Mouse (Mus musculus) ES-E14 (cell line): ENCODE measurements around the gene Cbx3. TPM values are rescaled to one million over a fixed set of nuclear protein-coding genes. Genes with fewer than 3 reads are reported as not detected.

Source experiments
- DNase-seq: peaks from one replicate; pipeline ENCODE4 v3.0.0-alpha.2; 2013; ENCODE audit warnings: low read depth, low spot score
- H3K27ac ChIP-seq: 2 replicates; pipeline ENCODE4 v1.5.1; 2012; ENCODE audit warnings: low read depth, mild to moderate bottlenecking, low read length, moderate library complexity, mixed read lengths; ENCODE audit not compliant: poor library complexity, insufficient read depth, severe bottlenecking
- H3K36me3 ChIP-seq: 2 replicates; pipeline ENCODE4 v1.6.1; 2012; ENCODE audit warnings: mild to moderate bottlenecking, low read length, moderate library complexity, mixed read lengths; ENCODE audit not compliant: control insufficient read depth, poor library complexity, insufficient read depth, severe bottlenecking
- H3K4me1 ChIP-seq, 2 experiments: fragments of 150-350 bp in 1 of 2; sonication (generic) in 1 of 2; 2 replicates each; pipeline ENCODE4 v1.6.1; 2012; ENCODE audit warnings: low read length in 2 of 2, mild to moderate bottlenecking in 1 of 2, mixed read lengths in 1 of 2; ENCODE audit not compliant: control insufficient read depth in 2 of 2, insufficient read depth in 2 of 2, poor library complexity in 1 of 2
- H3K4me3 ChIP-seq, 2 experiments: fragments of 150-350 bp in 1 of 2; sonication (generic) in 1 of 2; 2 replicates each; pipeline ENCODE4 v1.5.1; 2012; ENCODE audit warnings: low read length in 2 of 2, low read depth in 1 of 2, mild to moderate bottlenecking in 1 of 2, mixed read lengths in 1 of 2; ENCODE audit not compliant: insufficient read depth in 1 of 2, poor library complexity in 1 of 2, severe bottlenecking in 1 of 2
- H3K9ac ChIP-seq: 2 replicates; pipeline ENCODE4 v1.6.1; 2012; ENCODE audit warnings: low read depth, mild to moderate bottlenecking, low read length, mixed read lengths; ENCODE audit not compliant: poor library complexity, insufficient read depth, severe bottlenecking
- H3K9me3 ChIP-seq: fragments of 150-350 bp; sonication (generic); 2 replicates; pipeline ENCODE4 v1.6.1; 2012; ENCODE audit warnings: low read depth, mild to moderate bottlenecking, low read length; ENCODE audit not compliant: control insufficient read depth, insufficient read depth
- CHD2 ChIP-seq: IDR thresholded peaks from 2 replicates; pipeline ENCODE4 v1.6.1; 2014; ENCODE audit warnings: mild to moderate bottlenecking, low read depth, low read length, inconsistent platforms
- HCFC1 ChIP-seq: IDR thresholded peaks from 2 replicates; pipeline ENCODE4 v1.6.1; 2012; ENCODE audit warnings: low read length, inconsistent platforms, borderline replicate concordance; ENCODE audit not compliant: insufficient read depth
- MAFK ChIP-seq: IDR thresholded peaks from 2 replicates; pipeline ENCODE4 v1.6.1; 2014; ENCODE audit warnings: mild to moderate bottlenecking, low read depth, low read length, inconsistent platforms; ENCODE audit not compliant: insufficient read depth
- ZC3H11A ChIP-seq: IDR thresholded peaks from 2 replicates; pipeline ENCODE4 v1.6.1; 2012; ENCODE audit warnings: low read depth, mild to moderate bottlenecking, inconsistent platforms, low read length, borderline replicate concordance
- ZNF384 ChIP-seq: IDR thresholded peaks from 2 replicates; pipeline ENCODE4 v1.6.1; 2012; ENCODE audit warnings: low read depth, low read length, inconsistent platforms
- in situ Hi-C, 2 experiments: fragments of 600-800 bp; cut with MboI; formaldehyde crosslinking; loops; one replicate each; pipeline ENCODE4 v1.15.1; 2025; ENCODE audit warnings: low sequenced_read_pairs in 2 of 2, inconsistent platforms in 1 of 2; ENCODE audit not compliant: unreplicated experiment in 2 of 2
- total RNA-seq: library from RNA; depleted of rRNA; stranded (reverse); fragments of 300-350 nt; gene quantifications from 2 replicates; pipeline ENCODE4 v1.2.3, GENCODE M21; 2012

Gene Cbx3
- total RNA-seq, 1 experiment: 177 TPM

DNA sequence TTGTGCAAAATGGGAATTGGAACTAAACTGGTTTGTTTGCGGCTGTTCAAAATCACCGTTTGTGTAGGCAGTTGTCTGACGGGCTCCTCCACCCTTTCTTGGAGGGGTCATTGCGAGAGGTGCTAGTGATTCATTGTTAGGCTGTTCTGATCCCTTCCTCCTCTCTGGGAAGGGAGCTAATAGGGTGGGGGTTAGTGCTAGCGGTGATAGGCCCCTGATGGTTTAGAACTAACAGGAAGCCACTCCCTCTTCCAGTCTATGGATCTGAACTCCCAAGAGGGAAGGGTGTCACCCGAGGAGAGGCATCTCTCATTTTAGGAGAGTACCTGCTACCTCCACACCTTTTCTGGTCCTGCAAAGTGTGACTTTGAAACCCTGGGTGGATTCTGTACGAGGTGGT is 35.9 kb upstream of the Cbx3 start:
- H3K4me1 ChIP-seq: peaks cover 4 to 6% of the 10 kb centered on the region in 2 experiments; a peak in 2 of 4 replicates
- no peaks in the 10 kb centered on the region for H3K36me3 ChIP-seq
- in situ Hi-C loops: no loop called here
- H3K27ac ChIP-seq: no peak overlapping the region
- TF ChIP-seq ZNF384 (no peak), MAFK (no peak), CHD2 (no peak), ZC3H11A (no peak), HCFC1 (no peak)
- H3K9me3 ChIP-seq: no peaks in the 10 kb centered on the region
- H3K4me3 ChIP-seq: no peak overlapping the region; a peak in 1 of 4 replicates
- DNase-seq: no peak
- no peak overlapping the region for H3K9ac ChIP-seq

DNA sequence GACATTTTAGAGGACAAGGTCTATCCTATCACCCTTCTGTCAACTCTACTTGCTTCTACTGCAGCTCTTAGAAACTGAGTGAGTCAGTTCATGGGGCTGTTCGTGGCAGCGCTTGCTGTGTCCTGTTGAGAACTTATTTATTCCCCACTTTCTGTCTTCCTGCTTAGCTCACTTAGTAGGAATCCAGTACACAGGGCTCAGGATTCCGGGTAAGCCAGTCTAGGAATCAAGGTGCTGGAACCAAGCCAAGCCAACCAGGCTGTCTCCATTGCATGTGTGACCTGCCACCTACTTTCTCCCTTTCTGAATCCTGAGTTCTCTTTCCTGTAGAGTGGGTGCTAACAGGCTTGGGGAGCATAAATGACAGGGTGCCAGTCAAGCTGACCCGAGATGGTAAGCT is 32.5 kb upstream of the Cbx3 start:
- no peak for TF ChIP-seq HCFC1
- no peak for TF ChIP-seq MAFK
- TF ChIP-seq ZNF384: no peak
- TF ChIP-seq CHD2: no peak
- no peak for TF ChIP-seq ZC3H11A
- no peak overlapping the region for H3K4me3 ChIP-seq
- in situ Hi-C loops: no loop called here
- H3K36me3 ChIP-seq: no peaks in the 10 kb centered on the region
- no peak overlapping the region for H3K27ac ChIP-seq
- H3K9ac ChIP-seq: no peak overlapping the region
- no peaks in the 10 kb centered on the region for H3K9me3 ChIP-seq
- H3K4me1 ChIP-seq: peaks cover 6% of the 10 kb centered on the region in 2 experiments; a peak in 2 of 4 replicates
- no peak for DNase-seq

DNA sequence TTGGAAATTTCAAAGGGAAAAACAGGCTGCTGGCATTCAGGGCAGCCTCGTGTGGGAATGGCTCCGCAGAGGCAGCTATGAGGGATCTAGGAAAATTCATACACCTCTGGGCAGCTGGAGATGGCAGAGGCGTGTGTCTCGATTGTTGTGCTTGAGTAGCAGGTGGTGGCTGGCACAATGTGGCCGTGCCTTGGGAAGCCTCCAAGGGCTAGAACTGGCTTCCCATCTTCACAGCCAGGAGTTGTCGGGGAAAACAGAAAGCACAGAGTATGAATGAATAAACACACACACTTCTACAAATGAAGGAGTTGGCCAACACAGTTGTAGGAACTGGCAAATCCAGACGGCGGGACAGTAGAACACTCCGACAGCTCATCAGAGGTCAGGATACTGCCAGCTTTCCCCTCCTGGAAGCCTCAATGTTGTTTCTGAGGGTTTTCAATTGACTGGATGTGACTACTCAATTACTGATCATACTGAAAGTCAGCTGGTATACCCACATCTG is 31.3 kb upstream of the Cbx3 start:
- H3K9ac ChIP-seq: no peak overlapping the region
- no peak for DNase-seq
- no peak for TF ChIP-seq HCFC1
- no peak for TF ChIP-seq ZC3H11A
- no peak for TF ChIP-seq CHD2
- H3K4me1 ChIP-seq: peaks cover 6% of the 10 kb centered on the region in 2 experiments; a peak in 2 of 4 replicates
- no peak overlapping the region for H3K4me3 ChIP-seq
- H3K9me3 ChIP-seq: no peaks in the 10 kb centered on the region
- H3K27ac ChIP-seq: no peak overlapping the region
- in situ Hi-C loops: no loop called here
- no peaks in the 10 kb centered on the region for H3K36me3 ChIP-seq

DNA sequence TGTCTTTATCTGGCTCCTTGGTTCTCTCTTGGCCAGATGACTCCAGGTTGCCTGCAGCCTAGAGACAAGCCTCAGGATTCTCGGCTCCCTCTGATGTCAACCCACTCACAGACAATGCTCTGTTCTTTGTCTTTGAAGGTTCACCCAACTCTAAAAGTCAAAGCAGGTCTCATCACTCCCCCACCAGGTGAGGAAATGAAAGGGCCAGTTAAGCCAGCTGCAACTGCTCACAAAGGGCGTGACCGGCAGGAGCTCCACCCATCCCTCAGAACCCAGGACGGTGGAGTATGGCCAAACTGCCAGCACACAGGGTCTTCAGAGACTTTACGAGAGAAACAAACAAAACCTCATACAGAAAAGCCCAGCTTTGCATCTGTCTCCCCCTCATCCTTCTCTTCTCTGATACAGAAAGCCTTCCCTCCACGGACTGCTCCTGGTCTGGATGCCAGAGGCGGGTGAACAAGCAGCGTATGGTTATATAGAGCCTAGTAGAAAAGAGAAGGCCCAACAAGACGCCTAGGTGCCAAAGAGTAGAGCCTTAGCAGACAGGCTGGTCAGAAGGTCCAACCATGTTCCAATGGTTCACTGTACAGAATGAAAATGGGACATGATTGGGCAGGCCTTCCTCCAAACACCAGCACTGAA is 27.8 kb upstream of the Cbx3 start:
- Histone ChIP-seq H3K36me3 (no peaks in the 10 kb centered on the region), H3K4me3 (no peak overlapping the region), H3K9me3 (no peaks in the 10 kb centered on the region), H3K4me1 (0 out of 4 replicates have a peak, but pooled peaks cover 2% of the 10 kb centered on the region in 2 experiments), H3K27ac (no peak overlapping the region), H3K9ac (no peak overlapping the region)
- in situ Hi-C loops: no loop called here
- TF ChIP-seq MAFK (no peak), ZC3H11A (no peak)
- DNase-seq: peak; percentile 69

DNA sequence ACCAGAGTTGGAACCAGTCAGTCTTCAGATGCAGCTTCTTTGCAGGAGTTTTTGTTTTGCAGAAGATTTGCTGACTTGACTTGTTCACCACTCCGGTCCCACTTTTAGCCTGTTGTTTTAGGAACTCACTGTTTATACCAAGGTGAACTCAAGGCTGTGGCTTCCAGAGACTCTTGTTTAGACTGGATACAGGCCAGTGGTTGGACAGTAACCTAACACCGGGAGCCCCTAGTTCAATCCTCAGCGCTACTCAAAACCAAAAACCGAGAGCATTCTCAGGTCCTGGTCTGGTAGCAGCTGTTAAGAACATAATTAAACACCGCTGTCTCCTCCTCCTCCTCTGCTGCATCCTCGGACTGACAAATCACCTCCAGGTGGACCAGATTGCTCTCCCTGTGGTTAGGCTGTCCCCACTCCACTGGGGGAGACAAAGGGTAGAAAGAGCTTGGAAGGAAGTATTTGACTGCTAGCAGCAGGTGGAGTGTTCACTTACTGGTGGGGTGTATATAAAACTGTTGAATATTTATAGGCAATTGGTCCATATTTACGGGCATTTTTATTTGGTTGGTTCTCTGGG is 17.1 kb upstream of the Cbx3 start:
- TF ChIP-seq HCFC1 (no peak), ZC3H11A (no peak), MAFK (no peak), CHD2 (no peak), ZNF384 (no peak)
- H3K9me3 ChIP-seq: no peaks in the 10 kb centered on the region
- no peak overlapping the region for H3K27ac ChIP-seq
- no peak overlapping the region for H3K9ac ChIP-seq
- no peaks in the 10 kb centered on the region for H3K36me3 ChIP-seq
- no peaks in the 10 kb centered on the region for H3K4me1 ChIP-seq
- DNase-seq: no peak
- in situ Hi-C loops: no loop called here
- no peak overlapping the region for H3K4me3 ChIP-seq
